Mouse (Mus musculus) left cerebral cortex, adult 18-20 months (tissue): ENCODE results near the gene Arhgef10l. TPM values are rescaled to one million over a fixed set of nuclear protein-coding genes. Genes with fewer than 3 reads are reported as not detected.

Experiments
- DNase-seq, 2 experiments: peaks; one replicate each; pipeline ENCODE4 v3.0.0; 2021 to 2022; ENCODE audit warnings: low spot score in 2 of 2, mixed read lengths in 1 of 2
- microRNA-seq, 2 experiments: library from miRNA; unstranded; fragments of <30 nt; microRNA quantifications; one replicate each; pipeline ENCODE4 v1.2.0; 2021
- total RNA-seq, 2 experiments: library from RNA; stranded (reverse); gene quantifications; 2 replicates each; pipeline ENCODE4 v1.2.3; 2021

Arhgef10l gene
- total RNA-seq, 2 experiments from 2014 or later: 56.0 to 60.5 TPM

GRCm38 (mm10) chr4:140469760-140470452 is 195.9 kb downstream of the Arhgef10l start:
- peak in 1 of 2 experiments; percentile 37 for DNase-seq

GRCm38 (mm10) chr4:140467254-140467791 is 198.5 kb downstream of the Arhgef10l start:
- DNase-seq: no peak

Small RNAs within 50 kb of the gene (microRNA-seq; reads per million reads assigned to microRNA genes)
- gene Gm23045: 0 reads per million in 2 experiments

Other genes starting within 250 kb of the Arhgef10l start
- gene Rcc2, start 34.5 kb upstream of the Arhgef10l start, total RNA-seq: 10 to 100 TPM; 89.8 to 94.3 TPM
- under 1 TPM in 1 of 2 experiments, not detected in 1; 0.66 TPM for gene Padi6, start 76.6 kb upstream of the Arhgef10l start, total RNA-seq
- not detected for gene Padi4, start 108.2 kb upstream of the Arhgef10l start, total RNA-seq
- gene Padi3, start 144.6 kb upstream of the Arhgef10l start, total RNA-seq: not detected
- gene Padi1, start 179.8 kb upstream of the Arhgef10l start, total RNA-seq: not detected
- gene Padi2, start 240.3 kb upstream of the Arhgef10l start, total RNA-seq: 10 to 100 TPM; 13.5 to 14.6 TPM